Mouse (Mus musculus): ENCODE measurements around the gene Add3.

Gene Add3

DNA sequence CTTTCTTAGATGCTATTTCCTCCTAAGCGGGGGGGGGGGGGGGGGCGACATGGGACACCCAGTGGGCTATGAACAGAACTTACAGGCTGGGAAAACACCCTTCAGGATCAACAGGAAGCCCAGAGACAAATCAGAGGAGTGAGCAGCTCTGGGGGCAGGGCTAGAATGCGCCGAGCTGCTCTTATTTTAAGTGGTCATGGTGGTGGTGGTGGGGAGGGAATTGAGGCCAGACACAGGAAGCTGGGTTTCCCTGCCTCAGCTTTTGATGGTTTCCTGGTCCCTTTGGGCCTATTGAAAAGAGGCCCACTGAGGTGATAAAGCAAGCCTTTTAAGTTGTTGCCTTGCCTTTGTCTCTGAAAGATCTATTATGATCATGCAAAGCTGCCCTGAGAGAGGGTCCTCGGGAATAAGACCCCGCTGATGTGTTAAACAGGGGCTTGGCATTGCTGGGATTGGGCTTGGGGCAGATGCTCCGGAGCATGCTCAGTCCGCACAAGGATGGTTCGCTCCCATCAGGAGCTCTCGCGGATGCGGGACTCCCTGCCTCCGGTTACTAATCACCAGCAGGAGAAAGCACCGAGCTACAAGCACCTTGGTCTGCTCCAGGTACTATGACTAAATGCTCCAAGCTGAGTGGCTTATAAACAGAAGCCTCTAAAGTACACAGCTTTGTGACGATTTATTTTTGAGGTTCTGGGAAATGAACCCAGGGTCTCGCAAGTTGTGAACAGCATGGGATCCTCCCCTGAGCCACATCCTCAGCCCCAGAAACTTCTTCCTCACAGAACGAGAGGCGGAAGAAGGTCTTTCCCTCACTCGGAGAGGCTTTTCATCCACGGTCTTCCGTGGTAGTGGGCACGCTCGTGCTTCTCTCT is 123.9 kb downstream of the Add3 start:
- DNase-seq (ENCODE audit: extremely low spot score, low read depth, low spot score), result no peak

DNA sequence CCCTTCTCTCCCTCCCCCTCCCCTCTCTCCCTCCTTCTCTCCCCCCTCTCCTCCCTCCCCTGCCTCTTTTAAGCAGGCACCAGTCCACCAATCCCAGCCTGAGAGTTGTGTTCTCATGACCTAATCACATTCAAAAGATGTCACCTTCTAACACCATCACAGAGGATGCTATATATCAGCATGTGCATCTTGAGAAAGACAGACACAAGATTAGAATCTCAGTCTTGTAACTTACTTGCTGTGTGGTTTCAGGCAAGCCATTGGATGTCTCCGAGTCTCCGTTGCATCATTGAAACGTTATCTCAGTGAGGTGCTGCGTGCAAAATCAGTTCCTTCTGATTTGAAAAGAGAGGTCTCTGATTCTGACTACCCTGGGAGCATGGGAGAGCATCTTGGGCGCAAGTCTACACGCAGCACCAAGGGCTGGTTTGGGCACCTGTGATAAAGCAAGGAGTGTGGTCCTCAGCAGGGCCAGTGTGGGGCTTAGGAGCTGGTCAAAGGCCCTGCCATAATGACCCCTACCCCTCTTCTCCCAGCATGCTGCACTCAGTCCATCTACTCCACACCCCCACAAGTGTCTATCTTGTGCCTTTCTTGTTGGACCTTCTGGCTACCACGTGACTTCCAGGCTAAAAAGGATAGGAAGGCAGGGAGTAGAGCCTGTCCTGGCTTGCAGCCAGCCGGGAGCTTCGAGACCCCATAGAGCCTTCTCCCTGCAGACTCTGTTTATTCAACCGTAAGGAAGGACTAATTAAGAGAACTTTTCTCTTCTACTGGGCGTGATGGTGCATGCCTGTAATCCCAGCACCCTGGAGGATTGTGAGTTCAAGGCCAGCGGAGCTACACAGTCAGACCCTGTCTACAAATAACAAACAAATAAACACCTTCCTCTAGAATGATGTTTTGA is 124.8 kb downstream of the Add3 start:
- no peak for DNase-seq (ENCODE audit: extremely low spot score, low read depth, low spot score)

DNA sequence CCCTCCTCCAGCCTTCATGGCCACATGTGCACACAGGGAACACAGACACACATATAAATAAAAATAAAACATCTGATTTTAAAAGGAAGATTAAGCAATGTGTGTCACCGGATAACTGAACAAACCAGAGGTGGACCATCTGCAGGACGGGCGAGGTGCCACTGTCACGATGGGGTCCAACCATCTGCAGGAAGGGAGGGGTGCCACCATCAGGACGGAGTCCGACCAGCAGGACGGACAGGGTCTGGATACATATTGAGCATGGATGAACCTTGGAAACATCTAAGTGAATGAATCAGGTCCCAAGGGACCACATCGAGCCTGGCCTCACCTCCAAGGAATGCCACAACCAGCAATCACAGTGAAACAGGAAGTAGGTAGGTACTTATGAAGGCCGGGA is 127.1 kb downstream of the Add3 start:
- DNase-seq (ENCODE audit: extremely low spot score, low read depth, low spot score), result no peak

DNA sequence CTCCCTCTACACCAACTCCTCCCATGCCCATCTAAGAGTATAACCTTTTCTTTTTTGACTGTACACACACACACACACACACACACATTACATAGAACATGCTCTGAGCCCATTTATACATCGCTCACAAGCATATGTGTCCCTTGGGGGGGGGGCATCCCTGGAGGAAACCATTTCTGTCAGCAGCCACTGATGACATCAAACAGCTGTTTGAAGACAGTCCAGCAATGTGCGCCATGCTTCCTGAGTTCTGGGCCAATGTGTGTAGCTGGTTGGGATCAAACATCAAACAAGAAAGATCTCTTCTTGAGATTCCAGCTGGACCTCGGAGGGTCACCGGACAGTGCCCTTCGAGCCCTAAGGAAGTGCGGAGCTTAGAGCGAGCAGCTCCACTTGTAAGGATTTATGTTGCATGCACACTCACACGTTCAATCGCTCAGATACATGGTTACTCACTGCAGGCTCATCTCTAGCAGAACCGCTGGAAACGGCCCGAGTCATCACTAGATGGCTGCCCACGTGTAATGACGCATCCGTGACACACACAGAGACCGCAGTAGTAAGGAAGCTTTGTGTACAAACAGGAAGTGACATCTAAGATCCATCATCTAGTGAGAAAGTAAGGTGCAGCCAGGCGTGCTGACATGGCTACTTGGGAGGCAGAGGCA is 132.9 kb downstream of the Add3 start:
- no peak for DNase-seq (ENCODE audit: extremely low spot score, low read depth, low spot score)

DNA sequence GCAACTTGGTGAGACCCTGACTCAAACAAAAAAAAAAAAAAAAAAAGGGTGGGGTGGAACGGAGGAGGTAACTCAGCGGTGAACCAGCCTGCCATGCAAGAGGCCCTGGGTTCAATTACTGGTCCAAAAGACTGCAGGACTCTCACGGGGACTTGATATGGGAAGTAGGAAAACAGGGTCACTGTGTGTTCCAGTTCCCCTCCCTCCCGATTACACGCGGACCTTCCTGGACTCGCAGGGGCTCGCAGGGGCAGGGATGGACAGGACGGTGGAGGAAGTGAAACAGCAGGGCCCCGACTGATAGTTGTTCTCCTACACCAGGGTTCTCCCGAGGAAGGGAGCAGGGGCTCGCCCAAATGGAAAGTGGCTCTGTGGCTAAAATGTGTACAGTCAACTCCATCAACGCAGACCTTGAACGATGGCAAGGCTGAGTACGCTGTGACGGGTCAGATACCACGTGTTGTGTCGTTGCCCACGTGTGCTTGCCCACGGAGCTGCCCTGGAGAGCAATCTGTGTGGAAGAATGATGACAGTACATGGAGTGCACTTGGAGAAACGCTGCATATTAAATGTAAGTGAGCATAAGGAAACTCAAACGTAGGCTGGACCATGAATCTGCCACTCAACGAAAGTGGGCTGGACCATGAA is 133.7 kb downstream of the Add3 start:
- DNase-seq (ENCODE audit: extremely low spot score, low read depth, low spot score), result no peak

DNA sequence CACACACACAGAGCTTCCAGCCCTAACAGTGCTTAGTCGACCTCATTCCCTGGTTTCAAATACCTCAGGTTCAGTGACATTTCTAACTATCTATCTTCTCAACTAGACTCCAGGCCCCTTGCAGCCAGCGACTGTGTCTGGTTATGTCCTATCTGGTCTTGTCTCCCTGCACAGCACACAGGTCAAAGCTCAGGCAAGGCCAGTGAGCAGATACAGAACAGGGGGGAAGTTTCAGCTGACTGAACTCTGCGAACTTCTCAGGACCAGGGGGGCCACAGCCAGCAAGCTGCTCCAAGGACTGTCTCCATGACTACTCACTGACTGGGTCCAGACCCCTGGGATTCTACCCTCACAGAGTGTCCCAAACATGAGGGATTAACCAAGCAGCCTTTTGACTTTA is 135.0 kb downstream of the Add3 start:
- DNase-seq (ENCODE audit: extremely low spot score, low read depth, low spot score), result no peak

DNA sequence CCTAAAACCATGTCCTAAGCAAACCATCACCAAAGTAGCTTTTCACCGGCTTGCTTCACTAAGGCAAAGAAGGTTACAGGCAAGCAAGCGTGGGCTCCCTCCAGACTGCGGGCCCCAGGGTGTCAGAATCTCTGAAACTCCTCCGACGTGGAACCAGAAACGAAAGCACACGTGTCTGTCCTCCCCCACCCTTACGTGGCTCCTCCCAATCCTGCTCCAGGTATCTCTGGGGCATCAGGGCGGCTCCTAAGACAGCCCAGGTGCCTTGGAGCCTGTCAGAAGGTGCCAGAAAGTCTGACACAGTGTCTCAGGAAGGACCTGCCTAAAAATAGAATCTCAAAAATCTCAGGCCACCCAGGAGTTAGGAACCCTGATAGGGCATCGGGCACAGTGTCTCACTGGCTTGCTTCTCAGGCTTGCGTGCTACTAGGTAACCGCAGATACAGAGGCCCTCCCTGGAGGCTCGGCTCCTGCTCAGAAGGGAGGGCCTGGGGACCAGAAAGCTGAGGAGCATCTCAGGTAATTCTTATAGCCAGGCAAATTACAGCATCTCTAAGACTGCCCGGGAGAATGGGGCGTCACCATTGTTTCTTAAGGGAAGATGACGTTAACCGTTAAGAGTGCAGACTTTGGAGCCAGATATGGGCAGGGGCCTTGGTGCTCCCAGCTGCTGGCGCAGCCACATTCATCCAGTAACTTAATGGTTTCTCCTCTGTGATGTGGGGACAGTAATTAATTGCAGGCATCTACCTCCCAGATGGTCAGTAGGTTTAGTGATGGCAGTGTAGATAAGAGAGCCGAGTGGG is 136.9 kb downstream of the Add3 start:
- DNase-seq (ENCODE audit: extremely low spot score, low read depth, low spot score), result no peak

DNA sequence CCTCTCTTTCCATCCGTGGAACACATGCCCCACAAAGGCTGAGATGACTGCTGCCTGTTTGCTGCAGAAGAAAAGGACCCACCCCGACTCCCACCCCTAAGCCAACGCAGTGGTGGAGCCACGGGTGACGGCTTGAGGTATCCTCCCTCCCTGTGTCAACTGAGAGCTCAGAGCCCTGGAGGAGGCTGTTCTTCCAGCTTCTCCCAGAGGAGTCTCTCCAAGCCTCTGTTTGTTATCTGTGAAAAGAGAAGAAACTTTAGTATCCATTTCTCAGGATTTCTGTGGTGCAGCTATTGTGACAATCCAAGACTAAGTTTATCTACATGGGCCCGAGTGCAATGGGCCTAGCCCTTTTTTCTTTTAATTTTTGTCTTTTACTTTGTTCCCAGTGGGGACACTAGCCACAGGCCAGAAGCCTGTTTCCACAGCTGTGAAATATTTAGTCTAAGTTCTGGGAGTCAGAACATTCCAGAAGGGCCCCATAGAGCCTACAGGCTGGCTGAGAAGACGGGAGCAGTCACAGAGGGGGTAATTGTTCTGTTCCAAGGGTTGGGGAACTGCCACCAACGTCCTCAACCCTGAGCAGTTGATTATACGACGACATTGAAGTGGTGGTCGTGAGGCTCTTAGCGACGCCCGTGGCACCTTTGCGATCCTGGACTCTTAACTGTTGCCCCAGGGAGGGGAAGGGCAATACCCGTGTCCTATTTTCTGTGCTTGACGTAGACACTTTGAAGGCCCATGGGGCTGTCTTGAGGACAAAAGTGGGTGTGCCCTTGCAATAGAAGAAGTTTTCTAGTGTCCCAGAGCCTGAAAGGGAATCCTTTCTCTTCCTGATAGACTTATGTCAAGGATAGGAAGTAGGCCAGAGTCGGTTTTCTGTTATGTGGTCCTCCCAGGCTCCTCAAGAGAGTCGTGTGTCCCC is 138.5 kb downstream of the Add3 start:
- DNase-seq (ENCODE audit: extremely low spot score, low read depth, low spot score), result no peak

DNA sequence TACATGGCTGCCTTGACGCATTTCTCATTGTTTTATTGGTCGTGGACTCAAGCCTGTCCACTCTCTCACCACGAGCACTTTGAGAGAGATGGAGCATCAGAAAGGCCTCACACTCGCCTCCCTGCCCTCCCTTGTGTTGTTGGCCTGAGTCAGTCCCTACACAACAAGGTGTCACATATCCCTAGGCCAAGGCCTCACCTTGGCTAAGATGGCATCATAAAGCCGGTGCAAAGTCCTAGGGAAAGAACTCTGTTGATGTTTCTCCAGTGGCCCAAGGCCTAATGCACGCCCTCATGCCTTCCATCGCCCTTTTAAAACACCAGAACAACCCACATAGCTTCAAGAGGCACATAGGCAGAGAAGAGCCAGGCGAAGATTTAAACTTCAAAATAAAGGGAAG is 140.0 kb downstream of the Add3 start:
- no peak for DNase-seq (ENCODE audit: extremely low spot score, low read depth, low spot score)

DNA sequence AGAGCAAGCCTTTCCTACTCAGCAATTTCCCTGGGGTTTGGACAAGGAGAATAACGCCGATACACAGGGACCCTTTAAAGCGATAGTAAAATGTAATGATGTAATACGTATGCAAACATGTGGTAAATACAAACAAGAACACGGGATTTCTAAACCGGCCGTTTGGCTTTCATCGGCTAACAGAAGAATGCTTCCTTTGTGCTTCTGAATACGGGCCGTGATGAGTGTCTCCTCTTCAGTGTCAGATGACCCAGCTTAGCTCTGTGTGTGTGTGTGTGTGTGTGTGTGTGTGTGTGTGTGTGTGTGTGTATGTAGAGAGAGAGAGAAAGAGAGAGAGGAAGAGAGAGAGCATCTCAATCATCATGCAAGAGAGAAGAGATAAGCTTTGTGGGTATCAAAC is 142.3 kb downstream of the Add3 start:
- DNase-seq (ENCODE audit: extremely low spot score, low read depth, low spot score), result no peak

DNA sequence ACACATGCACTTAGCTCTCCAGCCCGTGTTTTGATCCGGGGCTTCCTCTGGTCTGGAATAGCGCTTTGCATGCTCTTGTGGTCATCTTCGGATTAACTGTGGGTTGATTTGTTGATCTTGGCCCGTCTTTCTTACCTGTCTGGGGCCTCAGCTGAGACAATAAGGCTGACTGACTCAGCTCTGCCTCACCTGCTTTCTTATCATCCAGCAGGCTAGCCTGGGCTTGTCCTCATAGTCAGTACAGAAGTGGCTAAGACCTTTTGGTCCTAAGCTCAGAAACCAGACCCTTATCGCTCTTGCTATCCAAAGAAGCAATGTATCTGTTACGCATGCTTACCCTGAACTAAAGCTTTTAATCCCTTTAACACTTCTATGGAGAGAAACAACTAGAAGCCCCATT is 143.5 kb downstream of the Add3 start:
- no peak for DNase-seq (ENCODE audit: extremely low spot score, low read depth, low spot score)

DNA sequence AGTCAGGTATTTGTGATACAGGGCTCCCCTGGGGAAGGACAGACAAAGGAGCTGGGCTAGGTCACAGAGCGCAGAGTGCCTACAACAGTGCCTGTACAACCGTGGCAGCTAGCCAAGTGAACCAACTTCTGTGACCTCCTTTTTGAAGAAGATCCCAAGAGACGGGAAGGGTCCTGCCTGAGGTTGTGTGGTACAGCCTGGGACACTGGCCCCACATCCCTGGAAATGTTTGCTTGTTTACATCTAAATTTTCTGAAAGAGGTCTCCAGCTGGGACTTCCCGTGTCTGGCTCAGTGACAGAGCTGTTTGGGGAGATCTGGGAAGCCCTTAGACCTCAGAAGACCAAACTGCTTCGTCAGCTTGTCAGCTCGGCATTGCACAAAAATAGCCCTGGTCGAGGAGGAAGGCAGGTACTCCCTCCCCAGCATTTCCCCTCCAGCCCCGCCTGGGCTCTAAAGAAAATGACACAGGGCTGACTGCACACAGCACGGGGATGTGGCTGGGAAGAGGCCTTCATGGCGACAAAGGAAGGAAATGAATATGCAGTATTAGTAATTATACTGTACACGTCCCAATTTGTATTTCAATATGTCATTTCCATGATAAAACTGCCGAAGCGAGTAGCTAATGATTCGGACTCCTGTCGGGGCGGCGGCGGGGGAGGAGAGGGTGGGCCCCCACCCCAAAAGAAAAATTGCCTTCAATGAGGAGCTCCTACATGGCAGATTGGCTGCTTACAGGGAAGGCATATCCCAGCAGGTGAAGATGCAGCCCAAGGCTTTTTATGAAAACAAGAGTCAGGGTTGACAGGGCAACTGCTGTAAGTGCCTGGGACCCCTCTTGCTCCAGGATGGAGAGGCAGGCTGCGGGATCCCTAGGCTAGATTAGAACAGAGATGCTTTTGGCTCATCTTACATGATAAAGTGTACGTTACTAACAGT is 144.3 kb downstream of the Add3 start:
- DNase-seq (ENCODE audit: extremely low spot score, low read depth, low spot score), result no peak

DNA sequence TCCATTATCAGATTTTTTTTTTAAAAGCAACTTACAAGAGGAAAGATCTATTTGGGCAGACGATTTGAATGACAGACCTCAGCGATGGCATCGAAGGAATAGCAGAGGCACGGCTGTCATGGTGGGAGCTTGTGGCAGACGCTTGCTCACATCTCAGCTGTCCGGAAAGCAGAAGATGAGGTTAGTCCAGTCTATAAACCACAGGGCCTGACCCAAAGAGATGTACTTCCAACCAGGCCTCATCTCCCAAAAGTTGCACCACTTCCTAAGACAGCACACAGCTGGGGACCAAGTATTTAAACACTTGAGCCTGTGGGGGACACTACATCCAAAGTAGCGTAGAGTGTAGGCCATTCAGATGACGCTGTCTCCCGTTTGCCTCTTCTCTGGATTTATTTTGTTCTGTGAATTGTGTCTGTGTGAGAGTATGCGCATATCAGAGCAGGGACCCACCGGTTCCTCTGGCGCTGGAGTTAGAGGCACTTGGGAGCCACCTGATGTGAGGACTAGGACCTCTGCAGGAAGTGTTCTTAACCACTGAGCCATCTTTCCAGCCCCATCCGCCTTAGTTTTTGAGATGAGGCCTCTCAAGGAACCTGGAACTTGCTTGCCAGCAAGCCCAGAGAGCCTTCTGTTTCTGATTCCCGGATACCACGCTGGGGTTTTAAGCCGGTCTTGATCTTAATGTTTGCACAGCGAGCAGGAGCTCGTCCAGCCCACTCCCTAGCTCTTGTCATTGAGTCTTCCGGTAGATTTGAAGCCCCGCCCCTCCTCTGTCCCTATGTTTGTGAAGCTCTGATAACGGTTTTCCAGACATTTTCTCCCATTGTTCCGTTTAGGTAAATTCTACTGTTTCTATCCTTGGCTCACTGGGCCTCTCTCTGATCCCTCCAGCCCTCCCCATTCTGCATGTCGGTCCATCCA is 156.3 kb downstream of the Add3 start:
- DNase-seq (ENCODE audit: extremely low spot score, low read depth, low spot score), result no peak

Data from hindlimb bud, embryonic 11.5 days (tissue).